Mouse (Mus musculus) midbrain, postnatal 0 days (tissue): Measurements from ENCODE around the gene Myl6. TPM values are rescaled to one million over a fixed set of nuclear protein-coding genes. Genes with fewer than 3 reads are reported as not detected.

Experiments used
- ATAC-seq: fragments of 200-750 bp; cut with Nextera tagmentation; 2 replicates; pipeline ENCODE4 v1.8.0; 2017; ENCODE audit warnings: moderate number of reproducible peaks, mild to moderate bottlenecking, moderate TSS enrichment, moderate library complexity; ENCODE audit not compliant: low FRiP score
- DNase-seq: peaks from one replicate; pipeline ENCODE4 v3.0.0-alpha.2; 2015; ENCODE audit warnings: low spot score
- H3K27ac ChIP-seq: fragments of 300-500 bp; sonication (generic); 2 replicates; pipeline ENCODE4 v1.5.1; 2014; ENCODE audit warnings: low read depth, mild to moderate bottlenecking, low read length, mixed read lengths
- H3K27me3 ChIP-seq: fragments of 300-500 bp; sonication (generic); 2 replicates; pipeline ENCODE4 v1.6.1; 2014; ENCODE audit warnings: low read length, control low read depth, mixed read lengths; ENCODE audit not compliant: insufficient read depth
- H3K36me3 ChIP-seq: fragments of 300-500 bp; sonication (generic); 2 replicates; pipeline ENCODE4 v1.6.1; 2014; ENCODE audit warnings: low read length, control low read depth, mixed read lengths; ENCODE audit not compliant: insufficient read depth
- H3K4me1 ChIP-seq: fragments of 300-500 bp; sonication (generic); 2 replicates; pipeline ENCODE4 v1.6.1; 2014; ENCODE audit warnings: mild to moderate bottlenecking, control low read depth, antibody characterized with exemption, low read length, mixed read lengths; ENCODE audit not compliant: insufficient read depth
- H3K4me2 ChIP-seq: fragments of 300-500 bp; sonication (generic); 2 replicates; pipeline ENCODE4 v1.6.1; 2014; ENCODE audit warnings: low read depth, mild to moderate bottlenecking, low read length, mixed read lengths; ENCODE audit not compliant: poor library complexity, severe bottlenecking
- H3K4me3 ChIP-seq: fragments of 300-500 bp; sonication (generic); 2 replicates; pipeline ENCODE4 v1.5.1; 2014; ENCODE audit warnings: low read depth, mild to moderate bottlenecking, low read length, moderate library complexity
- H3K9ac ChIP-seq: fragments of 300-500 bp; sonication (generic); replicated peaks from 2 replicates; pipeline ENCODE4 v1.6.1; 2014; ENCODE audit warnings: mild to moderate bottlenecking, low read length, moderate library complexity, mixed read lengths; ENCODE audit not compliant: poor library complexity, severe bottlenecking
- H3K9me3 ChIP-seq: fragments of 300-500 bp; sonication (generic); 2 replicates; pipeline ENCODE4 v1.6.1; 2016; ENCODE audit warnings: low read length, control low read depth
- CTCF ChIP-seq: IDR thresholded peaks from 2 replicates; pipeline ENCODE4 v1.5.1; 2016; ENCODE audit warnings: antibody characterized with exemption, mild to moderate bottlenecking
- WGBS: fragments of 180-500 bp; shearing (Covaris S2); extraction: QIAGEN DNeasy Blood & Tissue Kit; methylation state at CpG from one replicate; pipeline ENCODE4 v1.1.7; 2014; 5-methylcytosine and 5-hydroxymethylcytosine counted together
- polyA plus RNA-seq: library from polyadenylated mRNA; unstranded; fragments of >200 nt; fragmentation: Nextera tagmentation; extraction: Ambion mirVana; gene quantifications from 2 replicates; pipeline ENCODE4 v1.2.1, GENCODE M21; 2015
- total RNA-seq: library from RNA; depleted of rRNA; stranded (reverse); fragments of >200 nt; gene quantifications from 2 replicates; pipeline ENCODE4 v1.2.3, GENCODE M21; 2014

Myl6 gene
- total and polyA plus RNA-seq, 2 experiments from 2014 or later, result 648 to 946 TPM

- Histone ChIP-seq H3K9ac (no peak overlapping the region), H3K9me3 (no peaks in the 10 kb centered on the region), H3K36me3 (no peaks in the 10 kb centered on the region), H3K4me2 (no peak overlapping the region), H3K4me3 (no peak overlapping the region), H3K27ac (no peak overlapping the region), H3K27me3 (no peaks in the 10 kb centered on the region), H3K4me1 (no peaks in the 10 kb centered on the region)
- ATAC-seq (no peak), DNase-seq (no peak)
- TF ChIP-seq CTCF, result no peak
- 73% methylated on average over 2 of the region's 2 CpGs for WGBS
Observed at GRCm38 (mm10) chr10:128535206-128535605, 41.3 kb upstream of the Myl6 start.

- H3K9ac ChIP-seq, result peak overlapping the region; percentile 65
- no peak for ATAC-seq
- no peak for DNase-seq
- H3K27me3 ChIP-seq, result peaks cover 3% of the 10 kb centered on the region; the same call in 1 of the 2 replicates
- peak overlapping the region; percentile 100 for H3K4me2 ChIP-seq
- peak overlapping the region; percentile 71 for H3K4me3 ChIP-seq
- H3K27ac ChIP-seq, result no peak overlapping the region
- WGBS, result 30% methylated on average over 28 of the region's 28 CpGs
- H3K36me3 ChIP-seq, result no peaks in the 10 kb centered on the region
- no peaks in the 10 kb centered on the region for H3K9me3 ChIP-seq
- no peaks in the 10 kb centered on the region; the same call in 1 of the 2 replicates for H3K4me1 ChIP-seq
- no peak for TF ChIP-seq CTCF
Observed at GRCm38 (mm10) chr10:128526366-128527356, 32.7 kb upstream of the Myl6 start.

- Histone ChIP-seq H3K9ac (peak within 1 kb of the TSS; percentile 65), H3K36me3 (no peaks in the 10 kb centered on the region), H3K27me3 (peaks cover 3% of the 10 kb centered on the region; the same call in 1 of the 2 replicates), H3K4me3 (peak within 1 kb of the TSS; percentile 71), H3K4me1 (no peaks in the 10 kb centered on the region; the same call in 1 of the 2 replicates), H3K27ac (peak within 1 kb of the TSS; percentile 38; the same call in 1 of the 2 replicates), H3K4me2 (peak within 1 kb of the TSS; percentile 100), H3K9me3 (no peaks in the 10 kb centered on the region)
- peak; percentile 54 for TF ChIP-seq CTCF
- under 1% methylated on average over 37 of the region's 37 CpGs for WGBS
- DNase-seq, result peak; percentile 97
- peak; percentile 92 for ATAC-seq
Observed at GRCm38 (mm10) chr10:128525671-128526308, 31.8 kb upstream of the Myl6 start, which contains the start of gene Esyt1. Gene Esyt1, minus strand, starts transcription at chr10:128525871.

GRCm38 (mm10) chr10:128524732-128525662 is 31.1 kb upstream of the Myl6 start:
- WGBS, result 1% methylated on average over 56 of the region's 58 CpGs
- peak overlapping the region; percentile 65 for H3K9ac ChIP-seq
- no peaks in the 10 kb centered on the region; the same call in 1 of the 2 replicates for H3K4me1 ChIP-seq
- peak overlapping the region; percentile 100 for H3K4me2 ChIP-seq
- DNase-seq, result peak; percentile 62
- ATAC-seq, result peak; percentile 48
- peak overlapping the region; percentile 38; the same call in 1 of the 2 replicates for H3K27ac ChIP-seq
- no peaks in the 10 kb centered on the region for H3K9me3 ChIP-seq
- TF ChIP-seq CTCF, result no peak
- H3K27me3 ChIP-seq, result peaks cover 3% of the 10 kb centered on the region; the same call in 1 of the 2 replicates
- peak overlapping the region; percentile 71 for H3K4me3 ChIP-seq
- H3K36me3 ChIP-seq, result 0 out of 2 replicates have a peak, but pooled peaks cover 4% of the 10 kb centered on the region

- peak overlapping the region; percentile 100 for H3K4me2 ChIP-seq
- 9% methylated on average over 11 of the region's 11 CpGs for WGBS
- no peak for ATAC-seq
Observed at GRCm38 (mm10) chr10:128524111-128524731, 30.3 kb upstream of the Myl6 start.

More at GRCm38 (mm10) chr10:128524111-128524731, 30.3 kb upstream of the Myl6 start:
- Histone ChIP-seq H3K27ac (no peak overlapping the region), H3K9ac (peak overlapping the region; percentile 65), H3K27me3 (peaks cover 3% of the 10 kb centered on the region; the same call in 1 of the 2 replicates), H3K9me3 (no peaks in the 10 kb centered on the region), H3K36me3 (0 out of 2 replicates have a peak, but pooled peaks cover 6% of the 10 kb centered on the region), H3K4me1 (no peaks in the 10 kb centered on the region; the same call in 1 of the 2 replicates), H3K4me3 (peak overlapping the region; percentile 71)
- DNase-seq, result no peak
- no peak for TF ChIP-seq CTCF
